Mouse (Mus musculus) kidney, embryonic 14.5 days (tissue): ENCODE measurements at regions not wholly inside any gene's neighbourhood (a gene's known extent, or its start where the extent isn't known, plus 50 kb on each side); places are given as distances from the start of the nearest gene placed in this dataset.

ENCODE experiments used
- ATAC-seq: fragments of 200-750 bp; cut with Nextera tagmentation; 2 replicates; pipeline ENCODE4 v1.8.0; 2017; ENCODE audit warnings: moderate number of reproducible peaks, mild to moderate bottlenecking, moderate TSS enrichment, moderate library complexity; ENCODE audit not compliant: low FRiP score, low TSS enrichment
- H3K27ac ChIP-seq: fragments of 300-500 bp; sonication (generic); 2 replicates; pipeline ENCODE4 v1.5.1; 2014; ENCODE audit warnings: low read depth, mild to moderate bottlenecking, low read length, moderate library complexity, mixed read lengths
- H3K27me3 ChIP-seq: fragments of 300-500 bp; sonication (generic); 2 replicates; pipeline ENCODE4 v1.6.1; 2014; ENCODE audit warnings: mild to moderate bottlenecking, low read length; ENCODE audit not compliant: control insufficient read depth, insufficient read depth
- H3K36me3 ChIP-seq: fragments of 300-500 bp; sonication (generic); 2 replicates; pipeline ENCODE4 v1.6.1; 2014; ENCODE audit warnings: low read length, mixed read lengths; ENCODE audit not compliant: control insufficient read depth, insufficient read depth
- H3K4me1 ChIP-seq: fragments of 300-500 bp; sonication (generic); 2 replicates; pipeline ENCODE4 v1.6.1; 2014; ENCODE audit warnings: low read length, mixed read lengths; ENCODE audit not compliant: control insufficient read depth, insufficient read depth
- H3K4me2 ChIP-seq: fragments of 300-500 bp; sonication (generic); replicated peaks from 2 replicates; pipeline ENCODE4 v1.6.1; 2014; ENCODE audit warnings: low read depth, mild to moderate bottlenecking, low read length
- H3K4me3 ChIP-seq: fragments of 300-500 bp; sonication (generic); 2 replicates; pipeline ENCODE4 v1.5.1; 2014; ENCODE audit warnings: mild to moderate bottlenecking, low read length
- H3K9ac ChIP-seq: fragments of 300-500 bp; sonication (generic); 2 replicates; pipeline ENCODE4 v1.6.1; 2014; ENCODE audit warnings: low read depth, mild to moderate bottlenecking, low read length, moderate library complexity
- H3K9me3 ChIP-seq: fragments of 300-500 bp; sonication (generic); 2 replicates; pipeline ENCODE4 v1.6.1; 2016; ENCODE audit warnings: low read length; ENCODE audit not compliant: control insufficient read depth
- WGBS: fragments of 180-500 bp; shearing (Covaris S2); extraction: QIAGEN DNeasy Blood & Tissue Kit; methylation state at CpG from one replicate; pipeline ENCODE4 v1.1.7; 2014; 5-methylcytosine and 5-hydroxymethylcytosine counted together

- 74% methylated on average over 15 of the region's 15 CpGs for WGBS
- no peak for ATAC-seq
- H3K27me3 ChIP-seq: no peaks in the 10 kb centered on the region
Observed at GRCm38 (mm10) chr15:50246418-50247186, 3638.1 kb upstream of the Gm7489 start.

DNA sequence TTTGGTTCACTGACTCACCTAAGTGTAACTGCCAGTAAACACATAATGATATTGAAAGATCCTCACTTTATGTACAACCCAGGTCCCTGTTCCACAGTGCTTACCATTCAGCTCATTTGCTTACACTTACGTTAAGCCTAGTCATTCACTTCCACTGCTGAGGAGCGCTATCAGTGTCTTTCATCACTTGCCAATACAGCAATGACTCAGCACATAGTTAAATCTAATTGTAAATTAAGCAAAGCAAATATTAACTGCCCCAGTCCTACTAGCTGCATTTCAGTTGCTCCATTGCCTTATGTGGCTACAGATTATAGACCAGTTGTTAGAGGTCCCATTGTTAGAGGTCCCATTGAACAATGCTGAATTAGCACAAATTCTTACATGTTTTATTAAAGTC, 3624.6 kb upstream of the Gm7489 start:
- Histone ChIP-seq H3K27me3 (no peaks in the 10 kb centered on the region), H3K4me3 (no peak overlapping the region), H3K9me3 (no peaks in the 10 kb centered on the region), H3K4me1 (no peaks in the 10 kb centered on the region), H3K36me3 (no peaks in the 10 kb centered on the region), H3K9ac (no peak overlapping the region), H3K4me2 (no peak overlapping the region), H3K27ac (no peak overlapping the region)
- 86% methylated on average over 2 of the region's 2 CpGs for WGBS
- no peak for ATAC-seq

More at GRCm38 (mm10) chr15:50246418-50247186, 3638.1 kb upstream of the Gm7489 start:
- Histone ChIP-seq H3K36me3 (no peaks in the 10 kb centered on the region), H3K9me3 (no peaks in the 10 kb centered on the region), H3K9ac (no peak overlapping the region), H3K4me2 (no peak overlapping the region), H3K27ac (no peak overlapping the region), H3K4me3 (no peak overlapping the region), H3K4me1 (no peaks in the 10 kb centered on the region)

- Histone ChIP-seq H3K4me1 (no peaks in the 10 kb centered on the region), H3K9ac (no peak overlapping the region), H3K36me3 (no peaks in the 10 kb centered on the region), H3K4me2 (no peak overlapping the region), H3K27ac (no peak overlapping the region), H3K27me3 (no peaks in the 10 kb centered on the region), H3K4me3 (no peak overlapping the region), H3K9me3 (no peaks in the 10 kb centered on the region)
- ATAC-seq: peak; percentile 49; the same call in 1 of the 2 replicates
- WGBS: 64% methylated on average over 8 of the region's 8 CpGs
Observed at GRCm38 (mm10) chr15:50261245-50261872, 3623.3 kb upstream of the Gm7489 start.

- Histone ChIP-seq H3K9me3 (no peaks in the 10 kb centered on the region), H3K4me1 (no peaks in the 10 kb centered on the region), H3K4me2 (no peak overlapping the region), H3K9ac (no peak overlapping the region), H3K36me3 (no peaks in the 10 kb centered on the region), H3K27ac (no peak overlapping the region), H3K4me3 (no peak overlapping the region), H3K27me3 (no peaks in the 10 kb centered on the region)
- 93% methylated on average over 1 of the region's 1 CpGs for WGBS
- no peak for ATAC-seq
Observed at GRCm38 (mm10) chr15:50267542-50267941, 3617.2 kb upstream of the Gm7489 start.

- Histone ChIP-seq H3K9ac (no peak overlapping the region), H3K27ac (no peak overlapping the region), H3K36me3 (no peaks in the 10 kb centered on the region), H3K4me3 (no peak overlapping the region), H3K4me1 (no peaks in the 10 kb centered on the region), H3K9me3 (no peaks in the 10 kb centered on the region), H3K27me3 (no peaks in the 10 kb centered on the region), H3K4me2 (no peak overlapping the region)
- ATAC-seq: no peak
Observed at GRCm38 (mm10) chr15:50271646-50272045, 3613.1 kb upstream of the Gm7489 start.

DNA sequence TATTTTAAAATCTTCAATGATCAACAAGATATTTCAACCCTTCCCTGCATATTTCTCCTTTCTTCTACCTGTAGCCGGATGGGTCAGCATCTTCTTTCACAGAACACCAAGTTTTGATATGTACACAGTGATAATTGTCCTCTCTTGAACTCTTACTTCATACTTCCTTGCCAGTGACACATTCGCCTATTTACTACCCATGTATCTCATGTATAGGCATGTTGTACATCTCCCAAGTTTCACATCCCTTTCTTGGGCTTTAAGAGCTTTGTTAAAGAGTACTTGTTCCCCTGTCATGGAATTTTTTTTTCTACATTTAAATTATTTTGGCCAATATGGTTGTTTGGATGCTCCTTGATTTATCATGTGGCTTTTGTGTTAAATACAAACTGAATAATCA, 3602.1 kb upstream of the Gm7489 start:
- Histone ChIP-seq H3K4me2 (no peak overlapping the region), H3K36me3 (no peaks in the 10 kb centered on the region), H3K4me3 (no peak overlapping the region), H3K27me3 (no peaks in the 10 kb centered on the region), H3K4me1 (no peaks in the 10 kb centered on the region), H3K9me3 (no peaks in the 10 kb centered on the region), H3K27ac (no peak overlapping the region), H3K9ac (no peak overlapping the region)
- ATAC-seq: no peak
- 88% methylated on average over 2 of the region's 2 CpGs for WGBS

GRCm38 (mm10) chr15:50283491-50283890, 3601.2 kb upstream of the Gm7489 start:
- no peak overlapping the region for H3K4me2 ChIP-seq
- H3K4me3 ChIP-seq: no peak overlapping the region
- no peaks in the 10 kb centered on the region for H3K27me3 ChIP-seq
- ATAC-seq: no peak
- H3K4me1 ChIP-seq: no peaks in the 10 kb centered on the region
- 96% methylated on average over 2 of the region's 2 CpGs for WGBS
- no peak overlapping the region for H3K27ac ChIP-seq
- H3K36me3 ChIP-seq: no peaks in the 10 kb centered on the region
- H3K9ac ChIP-seq: no peak overlapping the region
- no peaks in the 10 kb centered on the region for H3K9me3 ChIP-seq

GRCm38 (mm10) chr15:50301831-50302230, 3582.9 kb upstream of the Gm7489 start:
- no peak overlapping the region for H3K27ac ChIP-seq
- no peaks in the 10 kb centered on the region for H3K4me1 ChIP-seq
- no peak for ATAC-seq
- H3K4me2 ChIP-seq: no peak overlapping the region
- no peaks in the 10 kb centered on the region for H3K27me3 ChIP-seq
- H3K9ac ChIP-seq: no peak overlapping the region
- H3K36me3 ChIP-seq: no peaks in the 10 kb centered on the region
- no peak overlapping the region for H3K4me3 ChIP-seq
- 91% methylated on average over 3 of the region's 3 CpGs for WGBS
- H3K9me3 ChIP-seq: no peaks in the 10 kb centered on the region

DNA sequence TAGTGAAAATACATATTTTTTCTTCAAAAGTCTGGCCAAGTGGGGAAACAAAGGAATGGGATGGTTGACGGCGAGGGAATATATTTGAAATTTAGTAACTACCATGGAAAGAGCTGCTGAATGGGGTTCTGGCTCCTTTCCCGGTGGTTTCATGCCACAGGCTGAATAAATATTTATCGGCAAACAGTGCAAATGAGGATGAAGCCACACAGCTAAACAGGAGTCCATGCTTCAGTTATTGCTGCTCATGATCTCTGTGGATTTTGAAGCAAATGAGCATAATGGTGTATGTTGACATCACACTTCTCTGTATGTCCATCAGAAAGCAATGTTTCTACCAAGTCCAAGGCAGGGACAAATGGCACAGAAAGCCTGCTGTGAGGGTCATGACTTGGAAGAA, 3580.6 kb upstream of the Gm7489 start:
- no peak overlapping the region for H3K4me3 ChIP-seq
- H3K4me2 ChIP-seq: no peak overlapping the region
- no peak overlapping the region for H3K27ac ChIP-seq
- no peaks in the 10 kb centered on the region for H3K9me3 ChIP-seq
- H3K9ac ChIP-seq: no peak overlapping the region
- WGBS: 87% methylated on average over 4 of the region's 4 CpGs
- H3K4me1 ChIP-seq: no peaks in the 10 kb centered on the region
- H3K36me3 ChIP-seq: no peaks in the 10 kb centered on the region
- ATAC-seq: no peak
- no peaks in the 10 kb centered on the region for H3K27me3 ChIP-seq
